Mouse (Mus musculus) c-Kit-negative CD71-positive TER-119-positive erythroid progenitor cells, embryonic 14.5 days (primary cell): ENCODE measurements at regions not wholly inside any gene's neighbourhood (a gene's known extent, or its start where the extent isn't known, plus 50 kb on each side); places are given as distances from the start of the nearest gene placed in this dataset.

Source experiments
- DNase-seq: peaks from one replicate; pipeline ENCODE4 v3.0.0-alpha.2; 2013; ENCODE audit warnings: low read depth, low spot score

- no peak for DNase-seq
These were observed 52.7 kb upstream of the Foxq1 start for GRCm38 (mm10) chr13:31503191-31503590.

GRCm38 (mm10) chr13:31503832-31504231, 52.1 kb upstream of the Foxq1 start:
- no peak for DNase-seq

- no peak for DNase-seq
These were observed 51.6 kb upstream of the Foxq1 start for GRCm38 (mm10) chr13:31504316-31504715.

GRCm38 (mm10) chr13:31505386-31505785, 50.5 kb upstream of the Foxq1 start:
- no peak for DNase-seq
